Mouse (Mus musculus) bone marrow, adult 2 months (tissue): ENCODE measurements at regions not wholly inside any gene's neighbourhood (a gene's known extent, or its start where the extent isn't known, plus 50 kb on each side); places are given as distances from the start of the nearest gene placed in this dataset.

ENCODE experiments used
- CTCF ChIP-seq: fragments of 200-500 bp; IDR thresholded peaks from 2 replicates; pipeline ENCODE4 v1.5.1; 2011; ENCODE audit warnings: low read length, control low read depth; ENCODE audit not compliant: control insufficient read depth, insufficient read depth
- POLR2A ChIP-seq: fragments of 200-500 bp; IDR thresholded peaks from 2 replicates; pipeline ENCODE4 v1.6.1; 2011; ENCODE audit warnings: low read depth, mild to moderate bottlenecking, control low read depth, low read length, borderline replicate concordance; ENCODE audit not compliant: control insufficient read depth

- TF ChIP-seq POLR2A, result no peak
- no peak for TF ChIP-seq CTCF
Observed at GRCm38 (mm10) chr16:78451750-78452149, 74.8 kb upstream of the Btg3 start.
